Mouse (Mus musculus) E14TG2a.4 (cell line): Measurements from ENCODE around the gene Mettl17.
"Not testable (repeated sequence)": the region's sequence is repeated elsewhere in the genome, so short reads cannot be mapped to it uniquely, and the experiment has no call there.

Experiments used
- H3K27me3 ChIP-seq: 2 replicates; pipeline ENCODE4 v1.6.1; 2014; ENCODE audit warnings: low read length, control low read depth; ENCODE audit not compliant: insufficient read depth
- H3K36me3 ChIP-seq: 2 replicates; pipeline ENCODE4 v1.6.1; 2014; ENCODE audit warnings: low read length, control low read depth; ENCODE audit not compliant: insufficient read depth
- H3K4me1 ChIP-seq: replicated peaks from 2 replicates; pipeline ENCODE4 v1.6.1; 2014; ENCODE audit warnings: low read depth, low read length, control low read depth
- H3K4me3 ChIP-seq: replicated peaks from 2 replicates; pipeline ENCODE4 v1.5.1; 2014; ENCODE audit warnings: mild to moderate bottlenecking, low read length
- H3K9me3 ChIP-seq: 2 replicates; pipeline ENCODE4 v1.6.1; 2014; ENCODE audit warnings: low read length, control low read depth
- CTCF ChIP-seq: conservative IDR thresholded peaks from 2 replicates; pipeline ENCODE4 v1.5.1; 2014; ENCODE audit warnings: low read length
- NANOG ChIP-seq: IDR thresholded peaks from 2 replicates; pipeline ENCODE4 v1.6.1; 2014; ENCODE audit warnings: borderline replicate concordance, low read length, mixed read lengths
- POU5F1 ChIP-seq: IDR thresholded peaks from 2 replicates; pipeline ENCODE4 v1.6.1; 2014; ENCODE audit warnings: low read length, borderline replicate concordance

The Mettl17 gene

DNA sequence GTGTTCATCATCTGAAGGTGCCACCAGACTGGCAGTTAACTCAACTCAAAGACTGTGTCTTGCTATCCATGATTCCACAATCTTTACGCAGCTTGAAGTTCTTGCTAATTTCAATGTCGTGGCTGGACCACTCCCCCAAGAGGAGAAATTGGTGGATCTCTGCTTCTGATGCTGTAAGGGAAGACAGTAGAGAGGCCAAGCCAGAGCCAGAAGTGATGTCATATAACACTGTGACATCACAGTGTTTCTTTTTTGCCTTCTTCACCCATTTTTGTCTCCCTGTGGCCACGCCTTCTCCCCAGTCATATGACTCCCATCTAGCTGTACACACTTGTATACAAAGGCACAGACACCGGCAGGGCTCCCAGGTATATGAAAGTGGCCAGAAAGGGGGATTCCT is 33.5 kb downstream of the Mettl17 start, which contains the start of gene Tppp2:
Gene Tppp2 (plus strand): TSS at position 301 of the 400 bp plus-strand sequence.
- Histone ChIP-seq H3K27me3 (peaks cover 36% of the 10 kb centered on the region), H3K4me1 (peaks cover 23% of the 10 kb centered on the region), H3K9me3 (no peaks in the 10 kb centered on the region), H3K4me3 (no peak within 1 kb of the TSS), H3K36me3 (no peaks in the 10 kb centered on the region)
- TF ChIP-seq NANOG (no peak), POU5F1 (no peak), CTCF (no peak)

DNA sequence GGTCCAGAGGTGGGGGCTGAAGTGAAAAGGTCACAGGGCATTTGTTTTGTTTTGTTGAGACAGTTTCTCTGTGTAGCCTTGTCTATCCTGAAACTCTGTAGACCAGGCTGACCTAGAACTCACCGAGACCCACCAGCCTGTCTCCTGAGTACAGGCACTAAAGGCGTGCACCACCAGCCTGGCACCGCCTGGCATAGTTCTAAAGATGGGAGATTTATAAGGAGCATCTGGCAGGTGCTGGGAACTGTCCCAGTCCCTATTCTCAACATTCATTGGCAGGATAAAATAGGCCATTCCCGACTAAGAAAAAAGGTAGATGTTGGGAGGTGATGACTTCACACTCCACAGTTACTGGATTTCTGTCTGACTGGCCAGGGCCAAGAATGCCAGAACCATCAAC is 34.3 kb downstream of the Mettl17 start:
- Histone ChIP-seq H3K27me3 (peaks cover 31% of the 10 kb centered on the region), H3K9me3 (no peaks in the 10 kb centered on the region), H3K4me3 (no peak overlapping the region), H3K36me3 (no peaks in the 10 kb centered on the region), H3K4me1 (peaks cover 17% of the 10 kb centered on the region)
- no peak for TF ChIP-seq POU5F1
- no peak for TF ChIP-seq CTCF
- TF ChIP-seq NANOG, result no peak

DNA sequence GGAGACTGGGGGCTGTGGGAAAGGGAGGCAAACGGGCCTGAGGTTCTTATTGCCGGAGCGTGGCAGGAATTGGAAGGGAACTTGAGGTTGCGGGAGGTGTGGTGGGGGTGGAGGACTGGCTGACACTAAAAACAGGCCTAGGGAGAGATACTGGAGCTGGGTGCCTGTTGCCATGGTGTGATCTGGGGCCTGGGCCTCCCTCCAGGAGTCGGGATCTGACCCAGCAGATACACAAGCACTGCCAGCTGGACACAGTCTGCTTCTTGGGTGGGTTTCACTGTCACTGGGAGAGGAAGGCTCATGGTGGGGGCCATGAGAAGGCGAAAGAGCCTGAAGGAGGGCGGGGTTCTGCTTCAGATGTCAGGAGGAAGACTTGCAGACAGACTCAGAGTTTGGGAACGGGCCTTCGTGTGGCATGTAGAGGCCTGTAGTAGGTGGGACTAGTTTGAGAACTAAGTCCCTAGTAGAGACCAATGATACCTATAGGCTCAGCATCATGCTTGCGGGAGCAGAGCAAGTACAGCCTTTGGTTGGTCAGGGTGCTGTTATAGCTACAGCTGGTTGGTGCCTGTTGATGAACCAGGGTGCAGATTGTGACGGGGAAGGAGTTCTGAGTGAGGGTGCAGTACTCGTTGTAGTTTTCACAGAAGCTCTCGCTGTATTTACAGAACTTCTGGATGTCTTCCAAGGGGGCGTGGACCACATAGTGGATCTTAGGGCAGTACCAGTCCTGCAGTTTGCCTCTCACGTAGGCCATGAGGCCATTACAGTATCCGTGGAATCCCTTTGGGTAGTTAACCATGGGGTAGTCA is 37.3 kb downstream of the Mettl17 start:
- H3K36me3 ChIP-seq, result no peaks in the 10 kb centered on the region
- H3K27me3 ChIP-seq, result peaks cover 10% of the 10 kb centered on the region
- TF ChIP-seq POU5F1, result no peak
- no peak for TF ChIP-seq NANOG
- TF ChIP-seq CTCF, result no peak

DNA sequence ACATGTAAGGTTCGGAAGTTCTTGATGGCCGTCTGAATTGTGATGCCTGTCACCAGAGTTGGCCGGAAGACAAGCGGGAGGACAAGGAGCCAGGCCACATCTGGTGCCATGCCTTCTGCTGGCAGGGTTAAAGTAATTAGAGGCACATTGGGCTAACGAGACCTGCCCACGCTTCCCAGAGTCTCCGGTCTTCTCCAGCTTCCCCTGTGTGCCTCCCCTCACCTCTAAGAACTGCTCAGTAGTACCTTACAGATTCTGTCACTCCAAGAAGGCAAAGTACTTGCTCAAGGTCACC is 37.9 kb downstream of the Mettl17 start, which contains the start of gene Rnase13:
Gene Rnase13 (minus strand): TSS at position 203 of the 295 bp plus-strand sequence.
- Histone ChIP-seq H3K4me1 (peaks cover 5% of the 10 kb centered on the region), H3K27me3 (peaks cover 8% of the 10 kb centered on the region), H3K36me3 (no peaks in the 10 kb centered on the region), H3K4me3 (no peak within 1 kb of the TSS), H3K9me3 (peaks cover 28% of the 10 kb centered on the region)
- TF ChIP-seq POU5F1 (no peak), NANOG (no peak), CTCF (no peak)

More for the DNA sequence above, 37.3 kb downstream of the Mettl17 start:
- no peak overlapping the region for H3K4me3 ChIP-seq
- H3K9me3 ChIP-seq, result peaks cover 24% of the 10 kb centered on the region
- H3K4me1 ChIP-seq, result peaks cover 5% of the 10 kb centered on the region

DNA sequence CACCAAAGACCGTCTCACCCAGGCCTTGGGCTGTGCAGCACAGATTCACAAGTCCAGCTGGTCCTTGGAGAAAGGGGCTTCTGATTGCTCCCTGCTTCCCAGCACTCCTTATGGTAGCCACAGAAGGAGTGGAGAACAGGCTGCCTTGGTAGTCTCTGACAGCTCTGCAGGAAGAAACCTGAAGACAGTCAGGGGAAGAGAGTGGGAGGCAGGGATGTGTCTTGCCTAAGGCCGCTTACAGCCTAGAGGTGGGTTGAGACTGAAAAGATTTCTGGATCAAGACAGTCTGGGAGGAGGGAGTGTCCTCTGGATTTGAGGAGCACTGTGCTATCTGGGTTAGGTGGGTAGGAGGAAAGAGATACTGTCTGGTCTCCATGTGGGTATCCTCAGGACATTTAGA is 38.3 kb downstream of the Mettl17 start:
- Histone ChIP-seq H3K27me3 (peaks cover 7% of the 10 kb centered on the region), H3K9me3 (peaks cover 28% of the 10 kb centered on the region), H3K4me1 (peaks cover 5% of the 10 kb centered on the region), H3K36me3 (no peaks in the 10 kb centered on the region), H3K4me3 (no peak overlapping the region)
- no peak for TF ChIP-seq CTCF
- no peak for TF ChIP-seq POU5F1
- TF ChIP-seq NANOG, result no peak

DNA sequence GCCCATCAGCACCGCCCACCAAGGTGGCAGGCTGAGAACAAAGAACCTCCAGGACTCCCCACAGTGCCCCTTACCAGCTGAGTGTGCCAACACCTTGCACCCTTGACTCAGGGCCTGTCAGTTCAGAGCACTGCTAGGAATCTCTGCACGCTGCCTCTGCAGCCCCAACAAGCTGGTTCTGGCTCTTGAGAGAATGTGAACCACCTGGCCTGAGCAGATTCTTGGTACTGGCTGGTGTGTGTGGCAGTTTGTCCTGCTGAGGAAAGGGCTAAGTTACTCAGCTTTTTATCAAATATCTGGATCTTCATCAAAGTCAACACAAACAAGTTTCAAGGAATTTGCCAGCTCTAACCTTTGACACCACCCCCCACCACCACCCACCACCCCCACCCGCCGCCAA is 38.9 kb downstream of the Mettl17 start:
- H3K36me3 ChIP-seq, result no peaks in the 10 kb centered on the region
- H3K9me3 ChIP-seq, result peaks cover 28% of the 10 kb centered on the region
- TF ChIP-seq POU5F1, result no peak
- TF ChIP-seq NANOG, result no peak
- no peak for TF ChIP-seq CTCF
- peaks cover 7% of the 10 kb centered on the region for H3K27me3 ChIP-seq
- no peak overlapping the region for H3K4me3 ChIP-seq
- H3K4me1 ChIP-seq, result peaks cover 3% of the 10 kb centered on the region

DNA sequence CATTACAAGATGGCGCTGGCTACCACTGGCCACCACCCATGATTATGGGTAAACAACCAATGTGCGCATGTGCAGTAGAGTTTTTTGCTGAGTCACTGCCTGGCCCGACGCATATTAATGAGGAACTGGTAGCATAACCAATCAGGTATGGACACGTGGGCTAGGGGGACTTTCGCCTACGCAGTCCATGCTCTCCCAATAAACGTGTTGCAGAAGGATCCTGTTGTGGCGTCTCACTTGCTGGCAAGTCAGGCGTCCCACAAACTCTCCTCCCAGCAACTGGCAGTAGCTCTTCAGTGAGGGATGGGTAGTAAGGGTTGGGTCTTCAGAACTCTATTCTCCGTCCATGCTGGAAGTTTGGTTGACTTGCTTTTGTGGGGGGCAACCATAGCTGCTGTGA is 42.3 kb downstream of the Mettl17 start:
- H3K4me3 ChIP-seq, H3K36me3 ChIP-seq, H3K4me1 ChIP-seq, H3K27me3 ChIP-seq: not testable (repeated sequence)
- H3K9me3 ChIP-seq, result peaks cover 28% of the 10 kb centered on the region

DNA sequence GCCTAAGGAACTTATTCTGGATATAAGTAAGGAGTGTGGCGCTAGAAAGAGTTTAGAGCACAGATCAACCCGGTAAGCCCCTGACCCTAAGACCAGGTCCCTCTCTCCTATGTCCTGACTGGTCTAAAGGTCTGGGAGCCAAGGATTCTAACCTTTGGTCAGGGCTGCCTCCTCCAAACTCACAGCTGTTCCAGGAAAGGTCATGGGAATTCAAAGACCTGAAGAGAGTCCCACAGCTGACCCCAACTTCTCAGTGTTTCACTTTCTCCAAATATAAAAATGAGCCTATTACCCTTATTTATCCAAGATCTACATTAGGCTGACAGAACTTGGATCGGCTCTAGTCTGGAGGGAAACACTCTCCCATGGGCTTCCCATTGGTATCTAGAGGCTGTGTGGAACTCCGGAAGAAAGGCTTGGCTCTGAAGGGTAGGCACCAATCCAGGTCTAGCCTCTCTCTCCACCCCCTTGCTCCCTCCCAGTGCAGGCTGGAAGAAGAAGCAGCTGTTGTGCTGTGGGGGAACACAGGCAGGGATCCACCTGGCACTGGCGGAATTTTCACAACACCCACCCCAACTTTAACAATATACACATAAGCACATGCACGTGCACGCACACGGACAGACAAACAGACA is 44.8 kb downstream of the Mettl17 start:
- no peak for TF ChIP-seq CTCF
- no peak for TF ChIP-seq NANOG
- no peak for TF ChIP-seq POU5F1
- Histone ChIP-seq H3K4me3 (no peak overlapping the region), H3K9me3 (peaks cover 33% of the 10 kb centered on the region), H3K4me1 (no peaks in the 10 kb centered on the region), H3K36me3 (no peaks in the 10 kb centered on the region), H3K27me3 (no peaks in the 10 kb centered on the region)

DNA sequence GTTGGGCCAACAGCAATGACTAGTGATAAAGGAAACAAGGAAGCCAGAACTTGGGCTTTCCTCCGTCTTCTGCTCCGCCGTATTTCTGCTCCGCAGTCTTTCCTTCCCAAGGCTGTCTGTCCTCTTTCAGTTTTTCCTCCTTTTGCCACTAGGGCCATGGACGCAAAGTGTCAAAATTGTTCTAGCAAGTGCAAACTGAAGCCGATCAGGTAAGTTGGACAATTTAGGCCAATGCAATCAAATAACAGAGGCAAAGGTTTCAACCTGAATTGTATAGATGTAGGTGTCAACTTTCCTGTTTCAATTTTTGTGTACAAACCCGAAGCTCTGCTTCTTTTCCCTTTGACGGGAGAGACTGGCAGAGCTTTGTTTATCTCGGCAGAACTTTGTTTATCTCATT is 45.3 kb downstream of the Mettl17 start:
- H3K27me3 ChIP-seq, result no peaks in the 10 kb centered on the region
- no peak overlapping the region for H3K4me3 ChIP-seq
- no peaks in the 10 kb centered on the region for H3K36me3 ChIP-seq
- no peak for TF ChIP-seq POU5F1
- no peak for TF ChIP-seq CTCF
- H3K4me1 ChIP-seq, result no peaks in the 10 kb centered on the region
- H3K9me3 ChIP-seq, result peaks cover 33% of the 10 kb centered on the region
